Mouse (Mus musculus) thymus, postnatal 36 days (tissue): ENCODE data around the gene Ctcf.

Source experiments
- DNase-seq, 2 experiments: peaks; one replicate each; pipeline ENCODE4 v3.0.0; 2022; ENCODE audit warnings: mixed read lengths in 2 of 2

The Ctcf gene

DNA sequence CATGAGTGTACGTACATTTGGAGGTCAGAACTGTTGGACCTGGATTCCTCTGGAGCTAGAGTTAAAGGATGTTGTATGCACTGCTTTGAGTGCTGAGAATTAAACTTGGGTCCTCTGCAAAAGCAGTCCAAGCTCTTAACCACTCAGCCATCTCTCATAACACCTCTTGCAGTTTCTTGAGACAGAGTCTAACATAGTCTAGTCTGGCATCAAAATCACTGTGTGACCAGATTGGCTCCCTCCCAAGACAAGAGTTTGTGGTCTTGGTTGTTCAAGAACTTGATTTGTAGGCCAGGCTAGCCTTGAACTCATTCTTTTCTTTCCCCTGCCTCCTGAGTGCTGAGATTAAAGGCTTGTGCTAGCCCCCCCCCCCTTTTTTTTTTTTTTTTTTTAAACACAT is 12.6 kb downstream of the Ctcf start:
- no peak for DNase-seq

DNA sequence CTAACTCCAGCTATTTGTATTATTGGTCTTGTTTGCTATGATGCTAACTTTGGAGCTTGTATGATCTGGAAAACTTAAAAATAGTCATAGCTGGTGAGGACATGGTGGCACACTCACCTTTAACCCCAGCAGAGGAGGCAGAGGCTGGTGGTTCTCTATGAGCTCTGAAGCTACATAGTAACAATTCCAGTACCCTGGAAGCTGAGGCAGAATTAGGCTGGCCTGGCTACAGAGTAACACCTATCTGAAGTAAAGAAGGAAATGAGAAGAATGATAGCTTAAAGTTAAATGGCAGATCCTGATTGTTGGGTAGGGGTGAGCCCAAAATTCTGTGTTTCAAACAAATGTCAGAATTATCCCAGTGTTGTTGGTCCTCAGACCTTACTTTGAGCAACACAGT is 21.3 kb downstream of the Ctcf start:
- no peak for DNase-seq

DNA sequence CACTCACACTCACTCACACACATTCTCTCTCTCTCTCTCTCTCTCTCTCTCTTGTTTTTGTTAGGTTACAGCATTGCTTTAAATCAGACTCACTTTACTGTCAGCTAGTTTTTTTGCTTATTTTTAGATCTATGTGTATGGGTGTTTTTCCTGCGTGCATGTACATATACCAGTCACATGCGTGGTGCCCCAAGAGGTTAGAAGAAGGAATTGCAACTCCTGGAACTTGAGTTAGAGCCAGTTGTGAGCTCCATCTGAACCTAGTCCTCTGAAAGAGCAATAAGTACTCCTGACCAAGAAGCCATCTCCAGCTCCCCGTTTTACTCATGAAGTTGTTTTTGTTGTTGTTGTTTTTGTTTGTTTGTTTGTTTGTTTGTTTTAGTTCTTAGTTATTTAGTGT is 24.8 kb downstream of the Ctcf start:
- no peak for DNase-seq

GRCm38 (mm10) chr8:105677891-105678290 is 41.5 kb downstream of the Ctcf start:
- DNase-seq: no peak

DNA sequence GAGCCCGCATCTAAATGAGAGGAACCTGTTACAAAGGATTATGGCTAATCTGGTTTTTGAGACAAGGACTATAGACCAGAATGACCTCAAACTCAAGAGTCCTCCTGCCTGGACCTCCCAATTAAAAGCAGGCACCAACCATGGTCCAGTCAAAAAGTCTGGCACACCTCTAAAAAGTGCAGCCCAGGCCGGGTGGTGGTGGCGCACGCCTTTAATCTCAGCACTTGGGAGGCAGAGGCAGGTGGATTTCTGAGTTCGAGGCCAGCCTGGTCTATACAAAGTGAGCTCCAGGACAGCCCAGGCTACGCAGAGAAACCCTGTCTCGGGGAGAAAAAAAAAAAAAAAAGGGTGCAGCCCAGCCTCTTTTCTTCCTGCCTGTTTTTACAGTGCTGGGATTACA is 49.0 kb downstream of the Ctcf start:
- peak in 1 of 2 experiments; percentile 54 for DNase-seq

GRCm38 (mm10) chr8:105685796-105686308 is 49.5 kb downstream of the Ctcf start, which contains the start of gene Carmil2:
TSS of gene Carmil2 (plus strand) at chr8:105686274.
- DNase-seq: peak; percentile 96 to 98

GRCm38 (mm10) chr8:105686551-105686950 is 50.2 kb downstream of the Ctcf start:
- DNase-seq: peak; percentile 56 to 68

- peak in 1 of 2 experiments; percentile 32 for DNase-seq
Observed at GRCm38 (mm10) chr8:105687512-105687911, 51.1 kb downstream of the Ctcf start.

DNA sequence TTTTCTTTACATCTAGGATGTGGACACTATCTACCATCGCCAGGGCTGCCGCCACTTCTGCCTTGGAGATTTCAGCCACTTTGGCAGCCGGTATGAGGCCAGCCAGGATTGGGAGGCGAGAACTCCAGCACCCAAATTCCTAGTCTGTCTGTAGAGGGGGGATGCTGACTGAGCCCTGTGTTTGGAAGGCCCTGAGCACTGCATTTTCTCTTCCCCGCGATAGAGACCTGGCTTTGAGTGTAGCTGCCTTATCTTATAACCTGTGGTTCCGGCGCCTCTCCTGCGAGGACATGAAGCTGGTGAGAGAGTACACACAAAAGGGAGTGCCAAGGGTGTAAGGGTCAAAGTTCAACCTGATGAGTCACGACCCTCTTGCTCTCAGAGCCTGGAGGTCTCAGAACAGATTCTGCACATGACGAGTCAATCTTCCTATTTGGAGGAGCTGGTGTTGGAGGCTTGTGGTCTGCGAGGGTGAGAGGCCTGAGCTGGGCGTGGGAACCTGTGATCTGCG is 51.9 kb downstream of the Ctcf start:
- peak in 1 of 2 experiments; percentile 12 for DNase-seq

DNA sequence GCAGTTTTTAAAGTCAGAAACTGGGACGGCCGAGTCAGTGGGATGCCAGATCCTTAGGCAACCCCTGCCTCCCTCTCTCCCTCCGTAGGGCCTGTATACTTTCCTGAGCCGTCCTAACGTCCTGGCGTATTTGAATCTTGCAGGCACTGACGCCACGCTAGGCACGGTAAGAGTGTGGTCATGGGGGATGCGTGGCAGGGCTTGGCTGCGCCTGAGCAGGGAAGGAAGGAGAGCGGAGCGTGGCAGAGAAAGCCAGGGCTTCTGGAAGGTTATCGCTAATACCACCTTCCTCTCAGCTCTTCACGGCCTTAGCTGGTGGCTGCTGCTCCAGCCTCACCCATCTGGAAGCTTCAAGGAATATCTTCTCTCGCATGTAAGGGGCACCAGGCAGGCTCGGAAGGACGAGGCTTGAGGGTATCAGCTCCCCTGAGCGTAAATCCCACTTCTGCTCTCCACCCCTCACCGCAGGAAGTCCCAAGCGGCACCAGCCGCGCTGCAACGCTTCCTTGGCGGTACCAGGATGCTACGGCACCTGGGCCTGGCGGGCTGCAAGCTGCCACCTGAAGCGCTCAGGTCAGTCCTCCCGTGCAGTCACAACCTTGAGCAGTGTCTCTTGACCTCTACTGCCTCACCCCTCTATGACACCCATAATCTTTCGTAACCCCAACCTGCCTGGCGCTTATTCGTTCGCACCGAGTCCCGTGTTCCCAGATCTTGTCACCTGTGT is 53.1 kb downstream of the Ctcf start:
- DNase-seq: peak in 1 of 2 experiments; percentile 21

DNA sequence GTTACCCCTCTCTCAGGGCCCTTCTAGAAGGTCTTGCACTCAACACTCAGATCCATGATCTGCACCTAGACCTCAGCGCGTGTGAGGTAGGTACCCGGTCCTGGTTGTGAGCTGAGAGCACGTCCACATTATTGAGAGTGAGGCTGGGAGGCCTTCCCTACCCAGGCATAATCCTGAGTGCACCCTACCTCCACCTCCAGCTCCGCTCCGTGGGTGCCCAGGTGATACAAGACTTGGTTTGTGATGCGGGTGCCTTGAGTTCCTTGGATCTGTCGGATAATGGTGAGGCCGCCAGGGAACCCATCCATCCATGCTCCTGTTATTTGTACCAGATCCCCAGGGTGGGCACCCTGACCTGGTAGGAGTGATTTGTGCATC is 53.6 kb downstream of the Ctcf start:
- DNase-seq: no peak

DNA sequence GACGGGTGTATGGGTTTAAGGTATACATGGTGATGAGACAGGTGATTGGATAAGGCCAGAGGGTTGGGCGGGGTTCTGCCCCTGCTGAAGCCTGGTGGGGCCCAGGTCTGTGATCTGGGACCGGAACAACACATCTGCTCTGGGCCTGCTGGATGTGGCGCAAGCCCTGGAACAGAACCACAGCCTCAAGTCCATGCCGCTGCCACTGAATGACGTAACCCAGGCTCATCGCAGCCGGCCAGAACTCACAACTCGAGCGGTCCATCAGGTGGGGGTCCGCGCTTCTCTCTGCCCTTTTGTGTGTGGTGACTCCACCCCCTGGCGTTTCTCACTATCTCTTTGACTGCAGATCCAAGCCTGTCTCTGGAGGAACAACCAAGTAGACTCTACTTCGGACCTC is 54.6 kb downstream of the Ctcf start:
- DNase-seq: no peak

GRCm38 (mm10) chr8:105692449-105693182 is 56.2 kb downstream of the Ctcf start:
- DNase-seq: no peak

DNA sequence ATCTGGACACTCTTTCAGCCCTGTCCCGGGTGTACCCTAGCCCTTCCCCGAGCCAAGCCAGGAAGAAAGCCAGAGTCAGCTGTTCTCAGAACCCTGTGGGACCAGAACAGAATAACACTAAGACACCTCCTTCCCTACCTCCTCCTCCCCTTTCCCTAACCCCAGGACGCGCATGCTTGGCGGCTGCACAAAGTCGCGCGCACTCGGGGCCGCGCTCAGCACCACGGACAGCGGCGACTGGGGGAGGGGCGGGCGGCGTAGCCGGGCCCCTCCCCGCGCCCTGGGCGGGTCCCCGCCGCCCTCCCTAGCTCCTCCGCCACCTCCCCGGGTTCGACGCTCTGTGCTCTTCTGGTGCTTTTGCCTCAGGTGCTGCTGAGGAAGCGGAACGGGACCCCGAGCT is 57.3 kb downstream of the Ctcf start:
- peak in 1 of 2 experiments; percentile 43 for DNase-seq

DNA sequence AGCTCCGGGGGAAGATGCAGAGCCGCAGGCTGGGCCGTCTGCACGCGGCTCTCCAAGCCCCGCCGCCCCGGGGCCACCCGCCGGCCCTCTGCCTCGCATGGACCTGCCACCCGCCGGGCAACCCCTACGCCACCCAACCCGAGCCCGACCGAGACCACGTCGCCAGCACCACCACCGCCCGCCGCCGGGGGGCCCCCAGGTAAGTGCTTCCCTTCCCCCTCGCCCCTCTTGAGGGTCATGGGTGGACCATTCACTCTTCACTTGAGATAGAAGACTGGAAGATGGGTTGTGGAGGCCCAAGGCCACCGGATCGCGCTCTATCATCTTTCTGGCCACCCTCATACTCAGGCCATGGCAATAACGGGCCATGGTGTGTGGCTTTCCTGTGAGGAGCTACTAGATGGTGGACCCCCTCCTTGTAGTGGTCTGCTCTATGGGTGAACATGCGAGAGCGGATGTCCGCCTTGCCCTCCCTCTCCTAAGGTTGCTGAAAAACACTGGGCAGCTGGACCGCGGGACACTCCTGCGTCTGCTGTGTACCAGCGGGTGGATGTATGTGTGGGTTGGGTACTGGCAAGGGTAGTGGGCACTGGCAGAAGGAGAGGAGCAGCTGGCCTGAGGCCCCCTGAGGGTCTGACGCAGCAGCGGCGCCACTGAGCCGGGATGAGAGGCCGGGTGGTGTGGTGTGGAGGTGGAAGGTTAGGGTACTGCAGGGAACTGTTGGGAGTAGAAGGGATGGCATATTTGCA is 57.9 kb downstream of the Ctcf start:
- peak in 1 of 2 experiments; percentile 24 for DNase-seq

- no peak for DNase-seq
Observed at GRCm38 (mm10) chr8:105695080-105695780, 58.9 kb downstream of the Ctcf start.

DNA sequence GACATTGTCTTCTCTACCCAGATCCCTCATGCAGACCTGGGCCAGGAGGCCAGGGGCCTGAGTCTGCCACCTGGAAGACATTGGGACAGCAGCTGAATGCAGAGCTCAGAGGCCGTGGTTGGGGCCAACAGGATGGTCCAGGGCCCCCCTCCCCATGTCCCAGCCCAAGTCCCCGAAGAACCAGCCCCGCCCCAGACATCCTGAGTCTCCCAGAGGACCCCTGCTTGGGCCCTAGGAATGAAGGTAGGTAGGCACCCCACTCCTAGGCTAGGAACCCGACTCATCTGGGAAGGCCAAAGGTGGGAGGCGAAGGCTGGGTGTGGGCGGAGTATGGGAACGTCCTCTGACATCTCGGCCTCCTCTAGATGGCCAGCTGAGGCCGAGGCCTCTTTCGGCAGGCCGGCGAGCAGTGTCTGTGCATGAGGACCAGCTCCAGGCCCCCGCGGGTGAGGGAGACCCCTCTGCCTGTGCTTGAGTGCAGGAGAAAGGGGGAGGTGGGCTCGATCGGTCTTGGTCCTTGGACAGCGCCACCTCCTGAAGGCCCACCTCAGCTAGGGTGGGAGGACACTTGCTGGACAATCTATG is 60.9 kb downstream of the Ctcf start:
- peak in 1 of 2 experiments; percentile 30 for DNase-seq

DNA sequence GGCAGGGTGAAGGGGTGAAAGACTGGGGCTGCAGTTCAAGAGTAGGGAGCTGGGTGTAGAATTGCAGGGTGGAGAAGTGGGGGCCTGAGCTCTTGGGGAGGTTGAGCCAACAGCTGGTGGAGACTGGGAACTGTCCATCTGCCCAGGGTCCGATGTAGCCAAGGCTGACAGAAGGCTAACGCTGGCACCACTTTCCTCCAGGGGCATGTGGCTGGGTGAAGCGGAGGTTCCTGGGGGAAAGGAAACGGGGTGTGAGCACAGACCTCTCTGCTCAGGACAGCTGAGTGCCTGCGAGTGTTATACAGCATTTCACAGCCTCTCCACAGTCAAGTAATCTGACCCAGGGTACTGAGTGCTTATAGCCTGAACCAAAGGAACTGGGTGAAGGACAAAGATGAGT is 62.4 kb downstream of the Ctcf start:
- DNase-seq: no peak

- DNase-seq: no peak
Observed at GRCm38 (mm10) chr8:105699488-105700215, 63.3 kb downstream of the Ctcf start.

DNA sequence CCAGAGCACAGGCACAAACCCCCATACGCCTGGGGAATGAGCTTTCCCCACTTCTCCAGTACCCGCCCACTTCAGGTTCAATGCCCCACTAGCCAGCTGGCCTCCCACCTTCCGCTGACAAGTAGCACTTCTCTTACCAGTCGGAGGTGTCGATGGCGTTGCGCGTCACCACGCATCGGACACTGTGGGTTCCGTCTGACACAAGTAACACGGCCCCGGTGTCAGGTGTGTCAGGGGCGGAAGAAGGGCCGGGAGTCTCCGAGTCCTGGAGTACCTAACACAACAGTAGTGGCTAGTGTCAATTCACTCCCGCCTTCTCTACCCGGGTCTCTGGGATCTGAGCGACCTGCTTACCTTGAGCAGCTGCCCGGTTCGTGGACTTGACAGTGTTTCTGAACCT is 64.2 kb downstream of the Ctcf start:
- DNase-seq: peak in 1 of 2 experiments; percentile 67
